Mouse (Mus musculus) right cerebral cortex, postnatal 25 days (tissue): ENCODE data around the gene Gfral.

Source experiments
- DNase-seq: peaks from one replicate; pipeline ENCODE4 v3.0.0; 2022

The Gfral gene

GRCm38 (mm10) chr9:76213557-76213956 lies at the start of gene Gfral:
Gene Gfral (minus strand): TSS chr9:76213657.
- DNase-seq, result no peak

- DNase-seq, result no peak
Observed at GRCm38 (mm10) chr9:76257731-76258130, 44.3 kb upstream of the Gfral start.

- DNase-seq, result no peak
Observed at GRCm38 (mm10) chr9:76252544-76252943, 39.1 kb upstream of the Gfral start.

DNA sequence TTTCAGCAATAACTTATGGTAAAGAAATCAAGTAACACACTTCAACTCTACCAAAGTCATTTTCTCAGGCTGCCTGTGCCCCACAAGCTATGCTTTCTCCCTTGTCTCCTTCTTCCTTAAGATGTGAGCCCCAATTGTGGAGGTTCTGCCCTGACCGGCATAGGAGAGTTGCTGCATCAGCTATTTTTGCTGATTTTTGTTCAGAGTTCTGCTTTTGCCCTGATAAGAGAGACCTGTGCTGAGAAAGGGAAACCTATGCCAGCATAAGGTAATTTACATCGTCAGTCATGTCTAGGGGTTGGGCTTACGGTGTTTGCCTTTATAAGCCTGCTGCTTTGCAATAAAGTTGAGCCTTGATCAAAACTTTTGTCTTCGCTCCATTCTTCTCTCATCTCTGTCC lies 38.7 kb upstream of the Gfral start:
- DNase-seq, result no peak

DNA sequence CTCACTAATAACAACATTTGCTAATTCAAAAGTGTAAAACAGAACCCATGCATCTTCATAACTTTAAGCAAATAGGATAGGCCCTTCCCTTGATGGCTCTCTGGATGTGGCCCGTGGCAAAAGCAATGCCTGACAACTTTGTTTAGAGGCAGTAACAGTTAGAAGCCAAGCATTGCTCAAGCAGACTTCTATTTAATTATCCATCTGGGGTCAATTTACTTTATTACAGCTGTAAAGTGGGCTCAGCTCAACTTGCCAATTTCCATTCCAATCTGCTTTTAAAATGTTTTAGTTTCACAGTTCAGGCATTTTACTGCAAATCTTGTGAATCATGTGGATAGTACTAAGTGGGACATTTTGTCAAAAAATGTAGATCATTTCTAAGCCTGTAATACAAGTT lies 28.9 kb upstream of the Gfral start:
- no peak for DNase-seq

DNA sequence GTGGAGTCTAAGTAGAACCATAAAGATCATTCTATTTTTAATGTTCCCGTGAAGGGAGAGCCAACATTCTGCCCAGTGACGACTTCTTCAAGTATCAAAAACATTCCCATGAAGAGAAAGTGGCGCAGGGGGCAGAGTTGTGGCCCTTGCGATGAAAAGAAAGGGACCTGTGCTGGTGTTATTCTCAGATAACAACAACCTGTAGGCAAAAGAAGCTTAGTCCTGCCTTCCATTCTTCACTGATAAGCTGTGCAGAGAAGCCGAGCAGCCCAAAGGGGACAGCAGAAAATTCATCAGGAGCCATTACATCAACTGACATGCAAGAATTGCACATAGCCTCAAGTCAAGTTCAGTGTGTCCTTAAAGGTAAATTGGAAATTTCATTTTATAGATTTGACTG lies 24.5 kb upstream of the Gfral start:
- DNase-seq, result no peak

GRCm38 (mm10) chr9:76237243-76237642 lies 23.8 kb upstream of the Gfral start:
- no peak for DNase-seq

DNA sequence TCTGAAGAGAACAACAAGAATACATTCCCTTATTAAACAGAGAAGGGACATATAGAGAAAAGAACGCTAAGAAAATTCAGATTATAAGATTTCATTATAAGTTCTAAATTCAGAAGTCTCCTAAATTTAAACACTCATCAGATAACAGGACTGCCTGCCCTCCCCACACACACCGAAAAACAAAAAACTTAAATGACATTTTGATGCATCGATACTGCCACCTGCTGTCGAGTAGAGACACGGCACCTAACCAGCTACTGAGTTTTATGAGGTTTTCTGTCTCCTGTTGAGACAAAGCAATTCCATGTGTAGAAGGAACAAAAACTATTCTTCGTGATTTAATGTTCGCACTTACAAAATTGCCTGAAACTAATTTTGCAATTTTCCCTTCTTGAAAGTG lies 23.2 kb upstream of the Gfral start:
- peak; percentile 56 for DNase-seq

DNA sequence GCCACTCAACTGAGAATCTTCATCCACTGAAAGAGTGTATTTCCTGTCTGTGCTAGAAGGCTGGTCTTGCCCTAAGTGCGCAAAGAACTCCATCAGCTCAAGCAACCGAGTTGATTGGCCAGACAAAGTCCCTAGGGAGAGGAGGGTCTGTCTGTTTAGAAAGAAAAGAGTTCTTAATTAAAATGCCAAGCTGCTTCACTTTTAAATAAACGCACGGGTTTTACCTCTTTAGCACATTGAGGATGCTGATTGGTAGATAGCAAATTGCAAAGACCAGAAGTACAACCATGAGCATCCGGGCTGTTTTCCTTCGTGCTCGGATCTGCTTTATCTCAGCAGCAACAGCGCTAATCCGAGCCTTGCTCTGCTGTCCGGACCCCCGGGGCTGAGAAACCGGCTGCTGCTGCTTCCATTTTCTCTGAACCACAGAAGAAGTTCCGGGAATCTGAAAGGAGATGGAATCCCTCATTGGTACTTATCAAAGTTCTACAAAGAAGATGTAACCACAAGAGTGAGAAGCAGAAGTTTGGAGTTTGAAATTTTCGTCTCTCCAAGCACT lies 22.6 kb upstream of the Gfral start:
- peak; percentile 4 for DNase-seq

DNA sequence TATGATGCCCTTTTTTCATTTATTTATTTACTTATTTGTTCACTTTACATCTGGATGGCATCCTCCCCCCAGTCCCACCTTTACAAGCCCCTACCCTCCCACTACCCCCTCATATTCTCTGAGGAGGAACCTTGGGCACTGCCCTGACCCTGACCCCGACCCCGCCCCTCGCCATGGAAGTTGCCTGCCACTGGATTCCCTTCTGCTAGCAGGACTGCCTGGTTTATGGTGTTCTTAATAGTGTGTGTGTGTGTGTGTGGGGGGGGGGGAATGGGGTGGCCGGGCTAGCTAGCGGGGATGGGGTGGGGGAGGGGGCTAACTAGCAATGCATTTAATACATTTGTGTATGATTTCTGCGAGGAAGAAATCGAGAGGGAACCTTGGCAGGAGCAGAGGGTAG lies 21.4 kb upstream of the Gfral start:
- DNase-seq, result no peak

- DNase-seq, result no peak
Observed at GRCm38 (mm10) chr9:76230400-76230799, 16.9 kb upstream of the Gfral start.

DNA sequence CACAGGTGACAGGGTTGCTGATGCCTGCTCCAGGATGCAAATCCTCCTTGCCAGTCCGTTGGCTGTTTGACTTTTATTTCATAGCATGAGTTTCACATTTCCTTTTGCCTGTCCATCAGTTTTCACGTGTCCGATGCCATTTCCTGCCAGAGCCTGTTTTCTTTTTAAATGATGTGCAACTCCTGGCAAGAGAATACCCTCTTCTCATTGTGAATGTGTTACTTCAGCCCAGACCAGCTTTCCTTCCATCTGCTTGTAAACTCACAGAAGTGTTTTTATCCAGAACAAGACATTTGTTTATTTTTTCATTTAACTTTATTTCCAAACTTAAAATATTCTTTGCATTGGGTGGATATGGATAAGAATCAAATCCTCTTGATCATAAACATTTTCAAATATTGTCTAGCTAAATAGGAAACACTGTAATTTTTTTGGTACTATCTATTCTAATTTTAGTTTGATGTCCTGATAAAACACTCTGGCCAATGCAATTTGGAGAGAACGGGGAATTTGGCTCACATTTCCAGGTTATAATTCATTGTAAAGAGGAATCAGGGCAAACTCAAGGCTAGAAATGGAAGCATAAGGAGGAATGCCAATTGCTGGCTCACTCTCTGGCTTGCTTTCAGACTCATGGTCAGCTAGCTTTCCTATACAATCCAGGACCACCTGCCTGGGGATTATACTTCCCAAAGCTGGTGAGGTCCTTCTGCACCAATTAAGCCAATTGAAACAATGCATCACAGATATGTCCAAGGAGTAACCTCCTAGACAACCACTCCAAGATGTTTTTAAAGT lies 3.9 kb upstream of the Gfral start:
- no peak for DNase-seq

DNA sequence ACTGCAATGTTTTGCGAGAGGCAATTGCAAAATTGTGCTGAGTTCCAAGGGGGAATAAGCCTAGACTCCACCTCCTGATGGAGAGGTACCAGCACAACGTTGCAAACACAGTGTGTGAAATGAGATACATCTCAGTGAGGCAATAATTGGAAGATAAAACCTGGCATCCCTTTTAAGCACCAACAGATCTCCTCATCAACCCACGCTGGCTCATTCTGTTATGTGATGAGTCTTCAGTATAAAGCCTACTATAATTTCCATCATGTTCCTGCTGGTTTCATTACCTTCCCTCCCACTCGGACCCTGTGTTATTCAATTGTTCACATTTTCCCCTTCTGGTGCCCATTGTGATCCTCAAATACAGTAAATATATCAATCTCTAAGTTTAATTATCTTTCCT lies 1.2 kb upstream of the Gfral start:
- peak; percentile 3 for DNase-seq

- no peak for DNase-seq
Observed at GRCm38 (mm10) chr9:76196917-76197316, 16.5 kb downstream of the Gfral start.

DNA sequence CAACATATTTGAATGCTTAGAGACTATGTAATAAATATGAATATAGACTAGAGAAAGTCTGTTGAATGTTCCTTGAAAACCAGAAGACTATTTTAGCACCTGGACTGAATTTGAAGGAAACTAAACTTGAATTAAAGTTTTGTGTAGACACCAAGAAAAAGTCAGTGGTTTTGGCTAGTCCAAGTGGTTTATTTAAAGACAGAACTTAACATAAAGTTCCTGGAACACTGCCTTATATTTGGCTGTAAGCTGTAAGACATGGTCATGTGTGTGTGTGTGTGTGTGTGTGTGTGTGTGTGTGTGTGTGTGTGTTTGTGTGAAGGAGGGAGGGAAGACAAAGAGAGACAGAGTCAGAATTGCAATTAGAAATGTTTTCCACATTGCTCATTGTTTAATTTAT lies 34.2 kb downstream of the Gfral start:
- no peak for DNase-seq

DNA sequence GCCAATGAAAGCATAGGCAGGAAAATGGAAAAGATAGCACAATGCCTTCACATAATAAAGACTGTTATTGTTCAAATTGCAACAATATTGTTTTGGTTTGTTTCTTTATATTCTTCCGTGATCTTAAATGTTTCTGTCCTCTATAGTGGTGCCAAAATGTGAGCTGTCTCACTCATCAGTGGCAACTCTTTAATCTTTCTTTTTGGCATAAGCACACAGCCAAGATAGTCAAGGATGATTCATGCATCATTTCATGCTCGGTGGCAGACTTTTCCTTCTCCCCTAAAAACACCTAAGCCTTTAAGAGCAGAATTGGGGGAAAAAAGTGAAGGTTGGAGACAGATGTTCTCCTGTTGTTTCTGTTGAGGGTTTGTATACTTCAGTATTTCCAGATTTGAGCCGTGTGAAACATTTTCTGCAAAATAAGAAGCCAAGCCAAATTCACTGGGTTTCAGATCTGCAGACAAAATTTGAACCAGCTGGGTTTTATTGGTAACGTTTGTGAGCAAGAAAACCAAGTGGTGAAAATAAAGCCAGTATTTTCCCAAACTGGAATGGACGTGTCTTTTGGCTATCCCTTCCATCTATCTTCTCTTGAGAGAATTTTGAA lies 40.7 kb downstream of the Gfral start:
- no peak for DNase-seq

- DNase-seq, result no peak
Observed at GRCm38 (mm10) chr9:76168355-76168754, 45.1 kb downstream of the Gfral start.

DNA sequence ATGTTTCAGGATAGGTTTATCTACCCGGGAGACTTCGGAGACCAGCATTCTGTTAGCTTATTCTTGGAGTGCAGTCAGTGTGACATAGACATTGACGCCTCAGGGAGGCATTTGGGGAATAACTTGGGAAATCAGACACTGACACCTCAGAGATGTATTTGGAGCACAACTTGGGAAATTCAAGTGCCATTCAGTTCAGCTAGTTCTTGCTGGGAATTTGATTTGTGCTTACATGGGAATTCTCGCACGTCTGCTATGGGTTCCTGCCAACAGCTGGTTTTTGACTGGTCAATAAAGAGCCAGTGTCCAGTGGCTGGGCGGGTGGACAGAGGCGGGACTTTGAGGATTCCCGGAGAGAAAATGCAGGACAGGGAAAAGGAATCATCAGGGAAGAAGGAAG lies 51.0 kb downstream of the Gfral start:
- DNase-seq, result no peak

GRCm38 (mm10) chr9:76145593-76145992 lies 67.9 kb downstream of the Gfral start:
- no peak for DNase-seq

DNA sequence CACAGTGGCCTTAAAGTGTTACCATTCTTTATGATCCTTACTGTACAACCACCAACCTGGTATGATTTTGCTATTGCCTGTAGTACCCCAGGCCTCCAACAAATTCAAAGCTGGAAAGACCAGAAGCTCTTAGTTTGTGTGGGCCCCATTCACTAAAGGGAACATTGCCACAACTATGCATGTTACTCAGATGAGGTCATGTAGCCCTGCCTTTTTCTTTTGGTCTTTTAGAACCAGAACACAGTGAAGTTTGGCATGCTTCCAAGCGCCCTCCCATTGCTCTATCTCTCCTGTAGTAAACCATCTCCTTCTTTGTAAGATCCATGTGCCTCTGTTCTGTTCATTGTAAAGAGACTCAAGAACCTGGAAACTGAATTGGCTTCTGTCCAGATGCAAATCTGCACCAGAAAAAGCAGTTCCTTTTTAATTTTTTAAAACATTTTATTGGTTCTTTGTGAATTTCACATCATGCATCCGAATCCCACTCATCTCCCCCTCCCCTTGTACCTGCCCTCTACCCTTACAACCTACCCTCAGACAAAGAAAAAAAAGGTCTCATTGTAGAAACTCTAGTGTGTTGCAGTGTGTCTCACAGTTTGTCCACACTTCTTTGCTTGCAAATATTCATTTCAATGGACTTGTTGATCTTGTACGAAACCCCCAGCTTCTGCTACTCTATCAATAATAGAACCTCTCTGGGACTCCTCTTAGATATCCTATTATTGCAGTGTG lies 74.9 kb downstream of the Gfral start:
- no peak for DNase-seq

- DNase-seq, result no peak
Observed at GRCm38 (mm10) chr9:76134042-76134441, 79.4 kb downstream of the Gfral start.

GRCm38 (mm10) chr9:76129353-76129752 lies 84.1 kb downstream of the Gfral start:
- no peak for DNase-seq

DNA sequence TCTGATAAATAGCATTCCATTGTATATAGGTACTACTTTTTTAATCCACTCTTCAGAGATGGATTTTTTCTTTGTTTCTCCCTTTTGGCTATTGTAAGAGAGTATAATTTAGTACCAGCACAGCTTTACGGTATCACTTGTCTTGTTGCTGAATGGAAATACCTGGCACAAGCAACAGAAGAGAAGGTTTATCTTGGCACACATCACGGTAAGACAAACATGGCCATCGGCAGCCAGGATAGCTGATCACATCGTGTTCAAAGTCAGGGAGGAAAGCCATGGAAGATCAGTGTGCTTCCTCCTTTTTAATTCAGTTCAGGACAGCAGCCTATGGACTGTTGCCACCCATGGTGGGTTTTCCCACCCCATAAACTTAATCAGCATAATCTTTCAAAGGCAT lies 89.2 kb downstream of the Gfral start:
- DNase-seq, result no peak

DNA sequence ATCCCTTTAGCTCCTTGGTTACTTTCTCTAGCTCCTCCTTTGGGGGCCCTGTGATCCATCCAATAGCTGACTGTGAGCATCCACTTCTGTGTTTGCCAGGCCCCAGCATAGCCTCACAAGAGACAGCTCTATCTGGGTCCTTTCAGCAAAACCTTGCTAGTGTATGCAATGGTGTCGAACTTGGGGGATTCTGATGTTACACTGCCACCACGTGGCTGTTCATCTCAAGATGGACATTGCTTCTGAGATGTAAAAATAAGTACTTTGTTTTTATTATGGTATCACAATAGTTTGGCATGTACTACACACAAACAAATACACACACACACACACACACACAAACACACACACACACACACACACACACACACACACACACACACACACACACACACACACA lies 90.6 kb downstream of the Gfral start:
- peak; percentile 45 for DNase-seq
